Mouse (Mus musculus): ENCODE results near the gene Lamtor1. TPM values are rescaled to one million over a fixed set of nuclear protein-coding genes. Genes with fewer than 3 reads are reported as not detected.
A peak's percentile ranks its signal among the peaks of the same experiment; 100 is the strongest.
"Not testable (repeated sequence)": the region's sequence is repeated elsewhere in the genome, so short reads cannot be mapped to it uniquely, and the experiment has no call there.

The Lamtor1 gene
- polyA plus RNA-seq, 1 experiment, result 169 TPM

GRCm38 (mm10) chr7:101901969-101902368, 3.7 kb upstream of the Lamtor1 start:
- no peak for TF ChIP-seq POLR2A (IDR thresholded peaks at IDR 0.05; ENCODE audit: borderline replicate concordance, extremely low read depth, insufficient read depth, insufficient read length, poor library complexity, severe bottlenecking)
- DNase-seq (ENCODE audit: low read depth), result no peak

GRCm38 (mm10) chr7:101902846-101903245, 2.9 kb upstream of the Lamtor1 start:
- DNase-seq (ENCODE audit: low read depth), result no peak
- no peak for TF ChIP-seq POLR2A (IDR thresholded peaks at IDR 0.05; ENCODE audit: borderline replicate concordance, extremely low read depth, insufficient read depth, insufficient read length, poor library complexity, severe bottlenecking)
- TF ChIP-seq CTCF (IDR thresholded peaks at IDR 0.05; ENCODE audit: borderline replicate concordance, extremely low read depth, insufficient read depth, insufficient read length), result no peak

GRCm38 (mm10) chr7:101906287-101906681, 580 bp downstream of the Lamtor1 start, which contains the start of gene Tomt:
TSS of gene Tomt (minus strand) at chr7:101906359.
- DNase-seq (ENCODE audit: low read depth), result no peak
- no peak for TF ChIP-seq CTCF (IDR thresholded peaks at IDR 0.05; ENCODE audit: borderline replicate concordance, extremely low read depth, insufficient read depth, insufficient read length)
- no peak for TF ChIP-seq POLR2A (IDR thresholded peaks at IDR 0.05; ENCODE audit: borderline replicate concordance, extremely low read depth, insufficient read depth, insufficient read length, poor library complexity, severe bottlenecking)

GRCm38 (mm10) chr7:101906696-101907095, 992 bp downstream of the Lamtor1 start:
- TF ChIP-seq POLR2A (IDR thresholded peaks at IDR 0.05; ENCODE audit: borderline replicate concordance, extremely low read depth, insufficient read depth, insufficient read length, poor library complexity, severe bottlenecking) (no peak), CTCF (IDR thresholded peaks at IDR 0.05; ENCODE audit: borderline replicate concordance, extremely low read depth, insufficient read depth, insufficient read length) (no peak)

GRCm38 (mm10) chr7:101908367-101908766, 2.7 kb downstream of the Lamtor1 start:
- DNase-seq (ENCODE audit: low read depth), result no peak
- no peak for TF ChIP-seq CTCF (IDR thresholded peaks at IDR 0.05; ENCODE audit: borderline replicate concordance, extremely low read depth, insufficient read depth, insufficient read length)
- TF ChIP-seq POLR2A (IDR thresholded peaks at IDR 0.05; ENCODE audit: borderline replicate concordance, extremely low read depth, insufficient read depth, insufficient read length, poor library complexity, severe bottlenecking), result no peak

More at GRCm38 (mm10) chr7:101906696-101907095, 992 bp downstream of the Lamtor1 start:
- DNase-seq (ENCODE audit: low read depth), result no peak

- no peak for DNase-seq (ENCODE audit: low read depth)
- TF ChIP-seq POLR2A (IDR thresholded peaks at IDR 0.05; ENCODE audit: borderline replicate concordance, extremely low read depth, insufficient read depth, insufficient read length, poor library complexity, severe bottlenecking), result no peak
- TF ChIP-seq CTCF (IDR thresholded peaks at IDR 0.05; ENCODE audit: borderline replicate concordance, extremely low read depth, insufficient read depth, insufficient read length), result no peak
Measured at GRCm38 (mm10) chr7:101910138-101910537, 4.4 kb downstream of the Lamtor1 start.

GRCm38 (mm10) chr7:101911982-101912381, 6.3 kb downstream of the Lamtor1 start:
- TF ChIP-seq CTCF (IDR thresholded peaks at IDR 0.05; ENCODE audit: borderline replicate concordance, extremely low read depth, insufficient read depth, insufficient read length), result peak; percentile 29; the same call in 1 of the 2 replicates
- no peak for TF ChIP-seq POLR2A (IDR thresholded peaks at IDR 0.05; ENCODE audit: borderline replicate concordance, extremely low read depth, insufficient read depth, insufficient read length, poor library complexity, severe bottlenecking)
- DNase-seq (ENCODE audit: low read depth), result no peak

GRCm38 (mm10) chr7:101918071-101918470, 12.4 kb downstream of the Lamtor1 start:
- DNase-seq (ENCODE audit: low read depth), result peak; percentile 79
- peak; percentile 84 for TF ChIP-seq CTCF (IDR thresholded peaks at IDR 0.05; ENCODE audit: borderline replicate concordance, extremely low read depth, insufficient read depth, insufficient read length)
- TF ChIP-seq POLR2A (IDR thresholded peaks at IDR 0.05; ENCODE audit: borderline replicate concordance, extremely low read depth, insufficient read depth, insufficient read length, poor library complexity, severe bottlenecking), result no peak

GRCm38 (mm10) chr7:101925892-101926291, 20.2 kb downstream of the Lamtor1 start:
- DNase-seq (ENCODE audit: low read depth), result not testable (repeated sequence)

GRCm38 (mm10) chr7:101928093-101928492, 22.4 kb downstream of the Lamtor1 start:
- no peak for DNase-seq (ENCODE audit: low read depth)
- TF ChIP-seq POLR2A (IDR thresholded peaks at IDR 0.05; ENCODE audit: borderline replicate concordance, extremely low read depth, insufficient read depth, insufficient read length, poor library complexity, severe bottlenecking) (no peak), CTCF (IDR thresholded peaks at IDR 0.05; ENCODE audit: borderline replicate concordance, extremely low read depth, insufficient read depth, insufficient read length) (no peak)

- DNase-seq (ENCODE audit: low read depth), result no peak
- TF ChIP-seq POLR2A (IDR thresholded peaks at IDR 0.05; ENCODE audit: borderline replicate concordance, extremely low read depth, insufficient read depth, insufficient read length, poor library complexity, severe bottlenecking) (no peak), CTCF (IDR thresholded peaks at IDR 0.05; ENCODE audit: borderline replicate concordance, extremely low read depth, insufficient read depth, insufficient read length) (no peak)
Measured at GRCm38 (mm10) chr7:101932551-101932950, 26.8 kb downstream of the Lamtor1 start.

GRCm38 (mm10) chr7:101933300-101933699, 27.6 kb downstream of the Lamtor1 start:
- no peak for TF ChIP-seq CTCF (IDR thresholded peaks at IDR 0.05; ENCODE audit: borderline replicate concordance, extremely low read depth, insufficient read depth, insufficient read length)
- TF ChIP-seq POLR2A (IDR thresholded peaks at IDR 0.05; ENCODE audit: borderline replicate concordance, extremely low read depth, insufficient read depth, insufficient read length, poor library complexity, severe bottlenecking), result no peak

GRCm38 (mm10) chr7:101933751-101934240, 28.1 kb downstream of the Lamtor1 start, which contains the start of the genes Lrrc51 and Numa1:
TSS of gene Lrrc51 (minus strand) at chr7:101933895.
TSS of gene Numa1 (plus strand) at chr7:101934111.
- DNase-seq (ENCODE audit: low read depth), result peak; percentile 99
- 0 out of 2 replicates have a peak, but pooled peaks have one; percentile 32 for TF ChIP-seq POLR2A (IDR thresholded peaks at IDR 0.05; ENCODE audit: borderline replicate concordance, extremely low read depth, insufficient read depth, insufficient read length, poor library complexity, severe bottlenecking)
- TF ChIP-seq CTCF (IDR thresholded peaks at IDR 0.05; ENCODE audit: borderline replicate concordance, extremely low read depth, insufficient read depth, insufficient read length), result no peak

More at GRCm38 (mm10) chr7:101933300-101933699, 27.6 kb downstream of the Lamtor1 start:
- no peak for DNase-seq (ENCODE audit: low read depth)
